Mouse (Mus musculus): ENCODE data around the gene Chmp2b.

The Chmp2b gene

DNA sequence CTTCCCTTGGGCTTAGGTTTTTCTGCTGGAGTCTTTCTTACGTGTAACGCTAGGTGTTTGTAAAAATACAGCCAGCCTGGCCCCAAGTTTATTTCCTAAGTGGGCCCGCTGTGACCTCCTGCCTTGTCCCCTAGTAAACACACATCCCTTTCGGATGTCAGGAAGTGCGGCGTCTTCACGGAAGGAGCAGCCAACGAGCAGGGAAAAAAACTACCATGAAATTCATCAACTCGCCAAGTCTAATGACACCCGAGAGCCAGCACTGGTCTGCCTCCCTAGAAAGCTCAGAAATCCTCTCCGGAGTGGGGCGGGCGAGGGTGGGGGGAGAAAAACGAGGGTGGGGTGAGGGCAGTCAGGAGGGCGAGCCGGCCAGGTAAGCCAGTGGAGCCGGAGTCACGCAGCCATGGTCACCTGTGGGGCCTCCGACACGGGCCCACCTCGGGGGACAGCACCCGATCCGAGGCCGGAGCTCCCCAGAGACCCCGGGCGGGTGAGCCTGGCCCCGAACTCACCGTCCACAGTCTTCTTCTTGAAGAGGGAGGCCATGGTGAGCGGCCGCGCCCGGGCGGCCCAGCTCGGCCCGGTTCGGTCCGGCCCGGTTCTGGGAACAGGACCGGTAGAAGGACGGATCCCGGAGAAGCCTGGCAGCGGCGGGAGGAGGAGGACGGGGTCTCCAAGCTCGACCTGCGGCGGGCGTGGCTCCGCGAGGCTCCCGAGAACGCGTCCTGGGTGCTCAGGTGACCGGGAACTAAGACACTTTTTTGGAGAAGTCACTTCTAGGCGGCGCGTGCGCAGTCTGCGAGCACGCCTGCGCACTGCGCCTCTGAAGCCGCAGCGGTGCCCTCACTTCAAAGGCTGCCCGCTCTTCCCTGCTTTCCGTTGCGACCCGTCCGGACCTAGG, at the start of gene Chmp2b:
Gene Chmp2b, minus strand, starts transcription at position 764 of the 901 bp plus-strand sequence.
- DNase-seq, result peak; percentile 92 to 93

DNA sequence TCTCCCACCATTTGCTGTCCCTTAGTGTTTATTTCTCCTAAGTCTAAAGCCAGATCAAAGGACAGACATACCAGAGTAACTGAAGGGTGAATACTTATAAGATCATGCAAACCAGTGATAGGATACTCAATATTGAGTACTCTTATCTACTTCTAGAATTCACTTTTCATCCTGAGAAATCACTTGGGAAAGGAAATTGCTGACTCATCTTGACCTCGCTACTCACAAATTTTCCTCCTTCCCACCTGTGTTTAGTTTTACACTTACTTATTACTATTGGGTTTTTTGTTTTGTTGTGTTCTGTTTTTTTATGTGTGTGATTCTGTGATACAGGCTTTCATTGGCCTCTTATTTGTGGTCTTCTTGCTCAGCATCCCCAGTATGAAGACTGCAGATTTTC, 49.2 kb upstream of the Chmp2b start:
- no peak for DNase-seq

DNA sequence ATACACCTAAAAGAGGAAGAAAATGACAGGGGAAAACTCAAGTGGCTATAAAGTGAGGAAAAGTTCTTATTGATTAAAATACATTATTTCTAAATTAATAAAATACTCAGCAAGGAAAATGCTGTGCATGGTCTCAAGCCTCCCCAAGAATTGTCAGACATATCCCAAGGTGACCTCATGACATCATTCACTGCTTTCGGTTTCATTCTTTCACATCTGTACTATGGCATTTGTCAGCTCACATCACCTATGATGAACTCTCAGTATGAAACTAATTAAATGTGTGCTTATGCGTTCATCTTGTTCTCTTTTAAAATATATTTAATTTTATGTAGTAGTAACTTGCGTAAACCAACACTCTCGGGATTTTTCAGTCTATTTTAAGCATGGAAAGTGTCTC, 38.3 kb upstream of the Chmp2b start:
- DNase-seq, result no peak

DNA sequence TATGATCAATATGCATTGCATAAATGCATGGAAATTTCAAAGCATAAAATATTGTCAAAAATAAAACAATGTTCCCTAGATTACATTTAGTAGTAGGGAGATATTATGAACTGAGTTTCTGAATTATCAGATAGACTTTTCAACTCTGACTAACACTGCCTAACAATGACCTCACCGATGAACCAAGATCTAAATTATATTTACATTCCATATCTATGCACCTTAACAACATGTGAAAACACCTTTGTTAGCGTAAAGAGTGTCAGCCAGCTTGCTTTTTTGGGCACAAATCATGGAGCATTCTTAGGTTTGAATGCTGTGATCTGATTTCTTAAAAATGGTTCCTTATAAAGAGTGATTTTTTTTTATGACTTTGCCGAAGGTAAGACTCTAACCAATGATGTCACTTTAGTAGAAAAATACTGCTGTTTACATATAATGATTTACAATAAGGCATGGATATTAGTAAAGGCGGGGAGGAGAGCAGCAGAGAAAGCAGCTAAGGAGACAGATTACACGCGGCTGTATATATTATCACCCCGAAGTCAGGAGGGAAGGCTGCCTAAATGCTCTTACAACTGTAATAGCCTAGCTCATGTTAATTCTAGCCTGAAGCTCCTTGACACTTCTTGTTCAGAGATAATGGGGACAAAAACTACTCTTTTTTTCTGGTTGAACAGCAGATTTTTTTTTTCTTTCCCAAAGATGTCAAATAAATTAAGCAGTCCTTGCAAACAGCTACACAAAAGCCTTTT, 23.8 kb upstream of the Chmp2b start:
- DNase-seq, result no peak

DNA sequence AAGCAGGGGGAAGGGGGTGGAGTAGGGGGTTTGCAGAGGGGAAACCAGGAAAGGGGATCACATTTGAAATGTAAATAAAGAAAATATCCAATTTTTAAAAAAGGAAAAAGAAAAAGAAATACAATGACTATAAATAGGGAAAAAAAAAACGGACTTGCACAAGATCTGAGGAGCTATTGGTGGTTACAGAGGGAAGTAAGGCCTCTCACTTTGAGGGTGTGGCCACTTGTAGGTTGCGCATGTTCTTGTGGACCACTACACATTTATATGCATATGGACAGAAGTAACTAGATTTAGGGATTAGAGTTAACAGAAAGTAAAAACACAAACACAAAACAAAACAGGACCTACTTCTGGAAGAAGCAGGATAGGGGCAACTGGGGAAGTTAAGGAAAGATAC, 23.2 kb upstream of the Chmp2b start:
- no peak for DNase-seq

DNA sequence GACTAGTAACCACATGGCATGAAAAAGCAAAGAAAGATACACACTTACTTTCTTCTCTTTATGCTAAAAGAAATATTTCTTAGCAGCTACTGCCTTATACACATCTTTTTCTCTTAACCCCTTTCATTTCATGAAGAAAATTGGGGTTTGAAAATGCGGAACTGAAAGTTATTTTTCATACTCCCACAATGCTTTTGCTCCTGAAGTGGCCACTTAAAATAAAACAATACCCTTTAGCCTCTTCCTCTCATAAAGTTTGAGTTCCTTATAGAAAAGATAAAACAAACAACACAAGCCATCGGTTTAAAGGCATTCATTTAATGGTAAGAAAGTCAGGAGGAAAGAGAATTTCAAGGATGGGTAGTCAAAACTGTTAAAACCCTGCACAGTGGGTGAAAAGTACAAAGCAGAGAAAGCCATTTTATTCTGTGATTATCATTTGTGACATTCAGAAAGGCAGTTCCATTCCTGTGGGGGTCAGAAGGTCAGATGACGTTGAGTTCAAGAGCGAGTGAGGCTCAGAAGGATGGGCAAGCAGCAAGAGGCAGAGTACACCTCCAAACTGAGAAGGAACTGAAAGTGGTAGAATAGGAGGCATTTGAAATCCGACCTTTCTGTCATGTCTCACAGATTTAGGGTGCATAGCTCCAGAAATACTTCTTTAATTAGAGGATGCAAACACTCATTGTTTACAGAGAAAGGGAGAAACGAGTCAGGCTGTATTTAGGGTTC, 14.9 kb upstream of the Chmp2b start:
- DNase-seq, result no peak

DNA sequence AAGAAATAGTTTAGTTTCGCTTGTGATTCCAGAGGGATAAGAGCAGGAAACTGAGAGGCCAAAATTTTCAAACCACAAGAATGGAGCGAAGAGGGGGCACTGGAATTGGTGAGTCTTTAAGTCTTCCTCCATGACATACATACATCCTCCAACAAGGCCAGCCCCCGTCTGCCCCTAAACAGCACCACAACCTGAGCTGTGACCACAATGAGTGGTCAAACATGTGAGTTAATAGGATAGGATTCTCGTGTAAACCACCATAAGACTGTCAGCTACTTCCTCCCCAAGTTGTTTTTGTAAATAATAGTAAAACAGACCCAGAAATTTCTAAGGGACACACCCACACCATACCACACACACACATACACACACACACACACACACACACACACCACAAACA, 6.3 kb upstream of the Chmp2b start:
- no peak for DNase-seq

DNA sequence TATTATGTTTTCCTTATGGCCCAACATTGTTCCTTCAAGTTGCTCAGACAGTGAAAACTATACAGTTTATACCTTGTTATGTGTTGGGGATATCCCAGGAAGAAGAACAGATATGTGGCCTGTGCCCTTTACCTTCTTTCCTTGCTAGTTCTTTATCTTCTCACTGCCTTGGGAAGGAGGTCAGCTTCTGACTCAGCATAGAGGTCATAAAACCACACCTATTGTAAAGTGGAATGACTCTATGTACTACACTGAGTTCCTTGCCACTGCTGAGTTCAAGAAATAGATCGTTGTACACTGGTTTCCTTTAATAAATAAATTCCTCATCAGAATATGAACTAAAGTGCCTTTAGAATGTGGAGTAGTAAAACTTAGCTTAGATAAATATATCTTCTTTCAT, 2.4 kb upstream of the Chmp2b start:
- no peak for DNase-seq

DNA sequence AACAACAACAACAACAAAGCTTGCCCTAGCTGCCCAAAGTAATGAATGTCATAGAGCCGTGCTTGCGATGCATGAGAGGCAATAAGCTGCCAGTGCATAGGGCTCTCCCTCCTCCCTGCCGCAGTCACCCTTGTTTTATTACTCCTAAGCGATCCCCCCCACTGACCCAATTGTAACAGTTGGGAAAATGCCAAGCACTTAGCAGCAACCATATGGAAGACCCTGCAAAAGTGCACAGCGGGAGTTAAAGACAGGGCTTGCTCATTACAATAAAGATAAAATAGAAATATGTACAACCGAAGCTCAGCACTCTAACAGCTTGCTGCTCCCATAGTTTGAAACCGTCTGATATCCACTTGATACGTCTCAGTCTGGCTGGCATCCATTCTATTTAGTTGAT, 1.8 kb upstream of the Chmp2b start:
- no peak for DNase-seq

DNA sequence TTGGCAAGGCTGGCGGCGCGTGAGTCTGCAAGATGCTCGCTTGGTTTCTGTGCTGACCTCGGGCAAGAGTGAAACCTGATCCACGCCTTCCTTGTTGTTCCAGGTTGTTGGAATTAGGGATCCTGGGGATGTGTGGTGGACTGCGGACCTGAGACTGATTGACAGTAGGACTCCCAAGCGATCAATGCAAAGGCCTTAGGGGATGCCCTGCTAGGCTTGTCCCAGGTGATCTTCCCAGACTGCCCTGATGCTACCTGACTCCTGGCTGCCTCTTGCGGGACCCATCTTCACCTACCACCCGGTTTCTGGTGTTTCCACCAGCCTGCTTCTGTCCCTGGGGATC, 309 bp upstream of the Chmp2b start:
- no peak for DNase-seq

DNA sequence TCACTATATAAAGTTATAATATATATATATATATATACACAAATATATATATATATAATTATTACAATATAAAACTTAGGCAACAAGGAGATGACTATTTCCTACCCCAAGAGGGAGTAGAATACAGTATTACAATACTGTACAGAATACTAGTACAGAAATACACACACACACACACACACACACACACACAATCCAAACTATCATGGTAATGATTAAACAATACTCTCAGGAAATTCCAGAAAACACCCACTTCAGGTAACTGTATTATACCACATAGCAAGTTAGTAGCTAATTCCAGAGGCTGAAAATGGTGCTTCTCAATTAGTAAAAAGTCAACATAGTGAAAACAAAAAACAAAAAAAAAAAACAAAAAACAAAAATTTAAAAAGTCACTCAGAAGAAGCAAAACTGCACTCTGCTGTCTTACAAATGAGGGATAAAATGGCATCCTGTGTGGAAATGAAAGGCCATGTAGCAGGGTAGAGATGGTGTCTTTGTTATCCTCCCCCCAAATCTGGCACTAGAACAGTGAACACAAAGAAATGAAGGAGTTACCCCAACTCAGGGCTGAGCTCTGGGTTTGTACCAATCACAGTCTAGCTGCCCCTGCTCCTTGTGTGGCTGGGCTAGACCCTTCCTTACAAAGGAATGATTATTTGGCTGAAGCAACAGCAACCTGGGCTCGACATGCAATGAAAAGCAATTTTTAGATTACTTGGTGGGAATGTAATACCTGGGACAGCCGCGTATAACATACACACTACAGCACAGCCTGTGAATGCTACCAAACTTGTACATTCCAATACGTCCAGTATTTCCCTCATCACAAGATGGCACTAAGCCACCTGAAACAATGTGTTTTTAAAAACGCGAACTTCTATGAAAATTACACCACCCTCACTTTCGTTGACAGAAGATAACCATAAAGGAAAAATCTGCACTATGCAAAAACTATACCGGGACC, 1.2 kb downstream of the Chmp2b start:
- DNase-seq, result peak in 1 of 2 experiments; percentile 12

DNA sequence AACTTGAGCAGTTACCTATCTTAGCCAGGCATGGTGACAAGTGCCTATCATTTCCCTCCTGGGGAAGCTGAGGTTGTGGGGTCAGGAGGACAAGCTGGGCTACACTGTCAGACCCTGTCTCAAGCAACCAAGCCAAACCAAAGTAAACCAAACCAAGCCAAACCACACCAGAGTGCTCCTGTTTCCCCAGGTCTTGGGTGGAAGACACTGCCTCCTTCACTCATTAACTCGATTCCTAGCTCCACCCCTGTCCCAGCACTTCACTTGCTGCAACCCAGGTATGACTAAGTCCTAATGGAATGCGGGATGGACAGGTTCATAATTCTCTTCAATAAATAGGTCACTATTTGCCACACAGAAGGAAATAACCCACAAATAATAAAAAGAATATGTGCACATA, 2.9 kb downstream of the Chmp2b start:
- DNase-seq, result no peak

DNA sequence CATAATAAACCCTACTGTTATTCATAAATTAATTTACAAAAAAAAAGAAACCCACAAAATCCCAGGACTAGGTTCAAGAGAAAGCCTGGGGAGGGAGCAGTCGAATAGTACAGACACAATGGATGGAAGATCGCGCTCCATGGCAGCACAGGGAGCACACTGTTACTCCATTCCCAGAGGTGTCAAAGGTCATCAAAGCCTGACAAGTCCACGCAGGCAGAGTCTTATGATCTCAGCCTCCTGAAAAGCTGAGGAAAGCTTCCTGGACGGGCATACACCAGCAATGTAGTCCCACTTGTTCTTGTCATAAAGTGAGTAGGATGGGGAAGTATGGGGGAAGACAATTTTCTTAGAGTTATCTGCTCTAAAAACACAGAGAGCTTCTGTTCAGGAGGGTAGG, 5.2 kb downstream of the Chmp2b start:
- no peak for DNase-seq

DNA sequence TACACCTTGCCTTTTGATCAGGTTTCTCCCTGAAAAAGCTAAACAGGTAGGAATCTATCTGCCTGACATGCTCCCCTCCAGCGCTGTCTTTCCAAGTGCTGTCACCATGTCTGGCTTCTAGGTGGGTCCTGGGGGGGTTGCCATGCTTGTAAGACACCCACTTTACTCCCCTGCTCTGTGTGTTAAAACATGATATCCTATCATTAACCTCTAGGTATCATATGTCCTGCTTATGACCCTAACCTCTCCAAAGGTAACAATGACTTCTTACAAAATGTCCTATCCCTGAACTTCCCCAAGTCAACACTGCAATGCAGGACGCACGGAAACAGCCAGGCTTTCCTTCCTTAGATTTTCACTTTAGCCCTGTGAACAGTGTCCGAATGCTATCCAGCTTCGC, 8.3 kb downstream of the Chmp2b start:
- DNase-seq, result no peak

DNA sequence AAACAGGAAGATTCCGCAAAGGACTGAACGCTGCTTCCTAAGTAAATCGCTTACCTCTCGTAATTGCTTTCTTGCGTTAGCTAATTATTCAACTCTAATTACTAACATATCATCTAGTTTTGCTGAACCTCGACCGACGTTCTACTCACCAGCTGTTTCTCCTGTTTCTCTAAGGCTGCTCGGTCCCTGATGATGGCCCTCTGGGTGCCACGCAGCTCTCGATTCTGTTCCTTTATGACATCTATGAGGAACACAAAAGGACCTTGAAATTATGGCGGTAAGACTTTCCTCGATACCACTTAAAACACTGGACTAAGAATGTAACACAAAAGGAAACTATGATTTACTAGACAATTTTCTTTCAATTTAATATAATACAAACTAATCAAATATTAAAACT, 11.7 kb downstream of the Chmp2b start:
- no peak for DNase-seq

DNA sequence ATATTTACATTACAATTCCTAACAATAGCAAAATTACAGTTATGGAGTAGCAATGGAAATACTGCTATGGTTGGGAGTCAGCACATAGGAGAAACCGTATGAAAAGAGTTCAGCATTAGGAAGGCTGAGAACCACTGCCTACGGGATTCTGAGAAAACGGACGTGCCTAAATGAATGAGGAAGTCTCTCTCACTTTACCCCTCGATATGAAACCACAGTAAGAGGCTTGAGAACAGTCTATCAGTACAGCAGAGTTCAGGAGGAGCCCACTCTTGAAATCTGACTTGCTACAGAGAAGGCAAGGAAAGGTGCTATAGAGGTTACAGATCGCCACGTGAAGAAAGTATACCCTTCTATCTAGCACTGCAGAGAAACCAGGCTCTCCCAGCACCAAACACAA, 13.6 kb downstream of the Chmp2b start:
- no peak for DNase-seq

DNA sequence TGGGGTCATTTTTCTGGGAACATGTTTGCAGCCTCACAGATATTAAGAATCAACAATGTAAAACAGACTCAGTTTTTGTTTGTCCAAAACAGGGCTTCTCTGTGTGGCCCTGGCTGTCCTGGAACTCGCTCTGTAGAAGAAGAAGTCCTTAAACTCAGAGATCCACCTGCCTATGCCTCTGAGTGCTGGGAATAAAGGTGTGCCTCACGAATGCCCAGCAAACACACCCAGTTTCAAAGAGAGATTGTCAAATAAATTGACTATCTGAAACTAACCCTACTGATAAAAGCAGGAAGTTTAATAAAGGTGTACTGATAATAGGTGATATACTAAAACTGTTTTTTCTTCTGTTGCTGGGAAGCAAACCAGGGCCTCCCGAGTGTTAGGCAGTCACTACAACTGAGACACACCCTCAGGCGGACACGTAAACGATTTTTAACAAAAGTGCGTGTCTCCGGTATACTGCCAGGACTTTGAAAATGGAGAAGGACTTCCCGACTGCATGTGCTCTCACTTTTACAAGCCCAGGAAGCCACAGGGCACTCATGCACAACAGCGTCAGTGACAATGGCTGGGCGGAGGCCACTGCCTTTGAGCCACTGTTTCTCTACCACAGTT, 18.7 kb downstream of the Chmp2b start:
- DNase-seq, result no peak

DNA sequence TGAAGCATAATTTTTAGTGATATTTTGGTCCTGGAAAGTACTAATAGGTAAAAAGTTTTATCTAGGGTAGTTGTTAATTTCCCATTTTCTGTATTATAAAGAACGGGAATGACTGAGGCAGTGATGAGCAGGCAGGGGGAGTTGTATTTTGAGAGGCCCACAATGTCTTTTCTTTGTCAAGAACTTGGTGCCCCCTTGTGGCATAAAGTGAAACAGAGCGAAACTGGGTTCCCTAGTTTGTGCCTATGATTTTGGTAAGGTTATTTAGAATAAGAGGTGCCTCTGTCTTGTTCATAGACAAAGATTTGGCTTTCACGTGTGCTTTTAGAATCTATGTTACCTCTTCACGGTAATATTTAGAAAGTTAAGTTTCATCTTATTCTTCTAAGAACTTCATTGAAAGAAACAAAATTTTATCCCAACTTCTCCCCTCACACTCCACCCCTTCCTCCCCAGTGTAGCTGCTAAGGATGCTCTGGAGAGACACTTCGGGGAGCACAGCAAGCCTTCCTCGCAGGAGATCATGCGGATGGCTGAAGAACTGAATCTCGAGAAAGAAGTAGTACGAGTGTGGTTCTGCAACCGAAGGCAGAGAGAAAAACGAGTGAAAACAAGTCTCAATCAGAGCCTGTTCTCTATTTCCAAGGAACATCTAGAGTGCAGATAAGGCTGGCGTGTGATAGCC, 29.1 kb downstream of the Chmp2b start:
- DNase-seq, result peak; percentile 26 to 53

DNA sequence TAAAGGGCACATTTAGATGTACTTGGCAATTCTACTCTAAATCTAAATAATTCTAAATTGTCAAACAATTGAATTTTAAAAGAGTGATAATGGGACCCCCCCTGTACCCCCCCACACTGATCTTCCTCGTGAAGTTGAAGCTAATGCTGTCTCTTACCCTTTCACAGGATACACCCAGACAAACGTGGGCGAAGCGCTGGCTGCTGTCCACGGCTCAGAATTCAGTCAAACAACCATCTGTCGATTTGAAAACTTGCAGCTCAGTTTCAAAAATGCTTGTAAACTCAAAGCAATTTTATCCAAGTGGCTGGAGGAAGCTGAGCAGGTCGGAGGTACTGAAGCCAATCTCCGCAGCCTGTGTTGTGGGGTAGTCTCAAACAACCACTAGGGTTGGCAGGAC, 30.9 kb downstream of the Chmp2b start:
- peak; percentile 70 to 75 for DNase-seq

DNA sequence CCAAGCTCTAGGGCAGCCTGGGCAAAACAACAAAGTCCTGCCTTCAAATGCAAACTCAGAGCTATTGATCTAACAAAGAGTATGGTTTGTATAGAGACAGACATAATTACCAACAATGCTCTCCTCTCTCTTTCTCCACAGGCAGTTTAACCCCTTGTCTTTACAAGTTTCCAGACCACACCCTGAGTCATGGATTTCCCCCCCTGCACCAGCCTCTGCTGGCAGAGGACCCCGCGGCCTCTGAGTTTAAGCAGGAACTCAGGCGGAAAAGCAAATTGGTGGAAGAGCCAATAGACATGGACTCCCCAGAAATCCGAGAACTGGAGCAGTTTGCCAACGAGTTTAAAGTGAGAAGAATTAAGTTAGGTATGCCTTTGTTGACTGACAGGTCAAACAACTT, 32.9 kb downstream of the Chmp2b start:
- no peak for DNase-seq

DNA sequence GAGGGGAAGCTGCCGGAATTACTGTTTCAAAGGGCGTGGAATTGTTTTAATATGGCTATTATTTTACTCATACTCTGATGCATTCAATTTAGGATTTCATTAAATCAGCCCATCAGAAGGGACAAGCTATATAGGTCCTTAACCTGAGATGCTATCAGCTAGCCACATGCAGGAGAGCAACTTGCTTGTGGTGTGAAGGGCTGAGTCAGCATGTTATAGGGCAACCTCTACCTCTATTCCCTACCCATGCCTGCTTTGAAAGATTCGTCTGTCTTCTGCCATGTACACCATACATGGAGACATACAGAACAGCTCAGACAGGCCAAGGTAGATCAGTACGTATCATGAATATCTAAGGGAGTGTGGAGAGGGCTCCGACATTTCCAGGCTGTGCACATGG, 35.8 kb downstream of the Chmp2b start:
- DNase-seq, result no peak
